Mouse (Mus musculus) lung, embryonic 16.5 days (tissue): Measurements from ENCODE around the gene Impg2. TPM values are rescaled to one million over a fixed set of nuclear protein-coding genes. Genes with fewer than 3 reads are reported as not detected.

ENCODE experiments used
- ATAC-seq: fragments of 200-750 bp; cut with Nextera tagmentation; 2 replicates; pipeline ENCODE4 v1.8.0; 2017; ENCODE audit warnings: low read depth, mild to moderate bottlenecking, moderate library complexity
- H3K27ac ChIP-seq: fragments of 300-500 bp; sonication (generic); 2 replicates; pipeline ENCODE4 v1.5.1; 2014; ENCODE audit warnings: mild to moderate bottlenecking, control low read depth, low read length
- H3K27me3 ChIP-seq: fragments of 300-500 bp; sonication (generic); 2 replicates; pipeline ENCODE4 v1.6.1; 2014; ENCODE audit warnings: low read depth, low read length, mixed read lengths; ENCODE audit not compliant: control insufficient read depth, insufficient read depth
- H3K36me3 ChIP-seq: fragments of 300-500 bp; sonication (generic); 2 replicates; pipeline ENCODE4 v1.6.1; 2014; ENCODE audit warnings: low read length; ENCODE audit not compliant: control insufficient read depth, insufficient read depth
- H3K4me1 ChIP-seq: fragments of 300-500 bp; sonication (generic); replicated peaks from 2 replicates; pipeline ENCODE4 v1.6.1; 2014; ENCODE audit warnings: low read length, mixed read lengths; ENCODE audit not compliant: control insufficient read depth, insufficient read depth
- H3K4me2 ChIP-seq: fragments of 300-500 bp; sonication (generic); 2 replicates; pipeline ENCODE4 v1.6.1; 2014; ENCODE audit warnings: low read depth, low read length, control low read depth
- H3K4me3 ChIP-seq: fragments of 300-500 bp; sonication (generic); 2 replicates; pipeline ENCODE4 v1.5.1; 2014; ENCODE audit warnings: mild to moderate bottlenecking, low read length, control low read depth
- H3K9ac ChIP-seq: fragments of 300-500 bp; sonication (generic); 2 replicates; pipeline ENCODE4 v1.6.1; 2014; ENCODE audit warnings: low read length, control low read depth
- H3K9me3 ChIP-seq: fragments of 300-500 bp; sonication (generic); 2 replicates; pipeline ENCODE4 v1.6.1; 2016; ENCODE audit warnings: low read length; ENCODE audit not compliant: control insufficient read depth
- WGBS: fragments of 180-500 bp; shearing (Covaris S2); extraction: QIAGEN DNeasy Blood & Tissue Kit; methylation state at CpG from one replicate; pipeline ENCODE4 v1.1.7; 2014; 5-methylcytosine and 5-hydroxymethylcytosine counted together
- polyA plus RNA-seq: library from polyadenylated mRNA; unstranded; fragments of >200 nt; fragmentation: Nextera tagmentation; extraction: Ambion mirVana; gene quantifications from 2 replicates; pipeline ENCODE4 v1.2.1, GENCODE M21; 2015

Impg2 gene
- polyA plus RNA-seq, 1 experiment from 2014 or later, result 0.16 TPM

GRCm38 (mm10) chr16:56286977-56287376 is 82.9 kb downstream of the Impg2 start:
- Histone ChIP-seq H3K9me3 (no peaks in the 10 kb centered on the region), H3K4me1 (no peaks in the 10 kb centered on the region), H3K27me3 (no peaks in the 10 kb centered on the region), H3K27ac (no peak overlapping the region), H3K9ac (no peak overlapping the region), H3K4me3 (no peak overlapping the region), H3K36me3 (no peaks in the 10 kb centered on the region), H3K4me2 (no peak overlapping the region)
- WGBS, result 98% methylated on average over 2 of the region's 2 CpGs
- no peak for ATAC-seq

- no peak overlapping the region for H3K4me3 ChIP-seq
- peak; percentile 48; the same call in 1 of the 2 replicates for ATAC-seq
- H3K27ac ChIP-seq, result no peak overlapping the region
- no peaks in the 10 kb centered on the region for H3K9me3 ChIP-seq
- H3K36me3 ChIP-seq, result no peaks in the 10 kb centered on the region
- H3K4me1 ChIP-seq, result peaks cover 3% of the 10 kb centered on the region; the same call in 1 of the 2 replicates
- H3K9ac ChIP-seq, result no peak overlapping the region
- H3K27me3 ChIP-seq, result no peaks in the 10 kb centered on the region
- 54% methylated on average over 1 of the region's 1 CpGs for WGBS
- H3K4me2 ChIP-seq, result no peak overlapping the region
Observed at GRCm38 (mm10) chr16:56294887-56295286, 90.8 kb downstream of the Impg2 start.

- Histone ChIP-seq H3K27ac (no peak overlapping the region), H3K36me3 (no peaks in the 10 kb centered on the region), H3K27me3 (no peaks in the 10 kb centered on the region), H3K4me3 (no peak overlapping the region), H3K9ac (no peak overlapping the region), H3K4me1 (peaks cover 3% of the 10 kb centered on the region; the same call in 1 of the 2 replicates), H3K4me2 (no peak overlapping the region), H3K9me3 (no peaks in the 10 kb centered on the region)
- WGBS, result 33% methylated on average over 3 of the region's 3 CpGs
- ATAC-seq, result peak; percentile 87
Observed at GRCm38 (mm10) chr16:56295888-56296648, 92.0 kb downstream of the Impg2 start.

- no peak overlapping the region for H3K27ac ChIP-seq
- no peak for ATAC-seq
- no peaks in the 10 kb centered on the region for H3K9me3 ChIP-seq
- no peaks in the 10 kb centered on the region for H3K27me3 ChIP-seq
- H3K4me1 ChIP-seq, result peaks cover 3% of the 10 kb centered on the region; the same call in 1 of the 2 replicates
- WGBS, result 51% methylated on average over 6 of the region's 6 CpGs
- no peaks in the 10 kb centered on the region for H3K36me3 ChIP-seq
- H3K4me2 ChIP-seq, result no peak overlapping the region
- no peak overlapping the region for H3K9ac ChIP-seq
- no peak overlapping the region for H3K4me3 ChIP-seq
Observed at GRCm38 (mm10) chr16:56298248-56298647, 94.1 kb downstream of the Impg2 start.

- no peak overlapping the region for H3K4me2 ChIP-seq
- H3K36me3 ChIP-seq, result no peaks in the 10 kb centered on the region
- H3K27me3 ChIP-seq, result no peaks in the 10 kb centered on the region
- no peak for ATAC-seq
- H3K9ac ChIP-seq, result no peak overlapping the region
- WGBS, result 47% methylated on average over 2 of the region's 2 CpGs
- no peaks in the 10 kb centered on the region for H3K9me3 ChIP-seq
- no peak overlapping the region for H3K4me3 ChIP-seq
- H3K27ac ChIP-seq, result no peak overlapping the region
- H3K4me1 ChIP-seq, result peaks cover 3% of the 10 kb centered on the region; the same call in 1 of the 2 replicates
Observed at GRCm38 (mm10) chr16:56298836-56299235, 94.7 kb downstream of the Impg2 start.

GRCm38 (mm10) chr16:56302996-56303395 is 98.9 kb downstream of the Impg2 start:
- 72% methylated on average over 4 of the region's 4 CpGs for WGBS
- no peak overlapping the region for H3K9ac ChIP-seq
- H3K9me3 ChIP-seq, result no peaks in the 10 kb centered on the region
- no peak overlapping the region for H3K4me2 ChIP-seq
- H3K4me3 ChIP-seq, result no peak overlapping the region
- no peak for ATAC-seq
- no peaks in the 10 kb centered on the region for H3K36me3 ChIP-seq
- no peaks in the 10 kb centered on the region for H3K4me1 ChIP-seq
- H3K27ac ChIP-seq, result no peak overlapping the region
- H3K27me3 ChIP-seq, result no peaks in the 10 kb centered on the region

- Histone ChIP-seq H3K4me1 (no peaks in the 10 kb centered on the region), H3K27ac (no peak overlapping the region), H3K9ac (no peak overlapping the region), H3K9me3 (no peaks in the 10 kb centered on the region), H3K27me3 (no peaks in the 10 kb centered on the region), H3K4me3 (no peak overlapping the region), H3K4me2 (no peak overlapping the region), H3K36me3 (no peaks in the 10 kb centered on the region)
- peak; percentile 62; the same call in 1 of the 2 replicates for ATAC-seq
- 41% methylated on average over 4 of the region's 4 CpGs for WGBS
Observed at GRCm38 (mm10) chr16:56304167-56304566, 100.1 kb downstream of the Impg2 start.

GRCm38 (mm10) chr16:56307575-56307974 is 103.5 kb downstream of the Impg2 start:
- WGBS, result 77% methylated on average over 4 of the region's 4 CpGs
- Histone ChIP-seq H3K9ac (no peak overlapping the region), H3K4me3 (no peak overlapping the region), H3K4me2 (no peak overlapping the region), H3K36me3 (no peaks in the 10 kb centered on the region), H3K9me3 (no peaks in the 10 kb centered on the region), H3K27ac (no peak overlapping the region), H3K4me1 (no peaks in the 10 kb centered on the region), H3K27me3 (no peaks in the 10 kb centered on the region)
- ATAC-seq, result no peak

GRCm38 (mm10) chr16:56311291-56311690 is 107.2 kb downstream of the Impg2 start:
- no peak overlapping the region for H3K4me2 ChIP-seq
- no peaks in the 10 kb centered on the region for H3K9me3 ChIP-seq
- H3K36me3 ChIP-seq, result no peaks in the 10 kb centered on the region
- no peaks in the 10 kb centered on the region for H3K4me1 ChIP-seq
- no peak overlapping the region for H3K4me3 ChIP-seq
- no peak for ATAC-seq
- no peak overlapping the region for H3K9ac ChIP-seq
- no peak overlapping the region for H3K27ac ChIP-seq
- no peaks in the 10 kb centered on the region for H3K27me3 ChIP-seq
